Mouse (Mus musculus): ENCODE measurements around the gene Oaz2. TPM values are rescaled to one million over a fixed set of nuclear protein-coding genes. Genes with fewer than 3 reads are reported as not detected.
A peak's percentile ranks its signal among the peaks of the same experiment; 100 is the strongest.
"Not testable (repeated sequence)": the region's sequence is repeated elsewhere in the genome, so short reads cannot be mapped to it uniquely, and the experiment has no call there.

The Oaz2 gene
- polyA plus RNA-seq, 1 experiment from 2014 or later = 203 TPM

- H3K9ac ChIP-seq (ENCODE audit: low read depth, low read length) = not testable (repeated sequence)
Measured at GRCm38 (mm10) chr9:65689869-65690268, 22.1 kb downstream of the Oaz2 start.

GRCm38 (mm10) chr9:65692466-65692865 lies 24.7 kb downstream of the Oaz2 start:
- Histone ChIP-seq H3K9me3 (ENCODE audit: control insufficient read depth, low read length) (no peaks in the 10 kb centered on the region), H3K27ac (replicated peaks; ENCODE audit: low read depth, low read length) (peak overlapping the region; percentile 65; the same call in 1 of the 2 replicates), H3K4me1 (ENCODE audit: control insufficient read depth, insufficient read depth, low read length) (no peaks in the 10 kb centered on the region), H3K4me2 (ENCODE audit: low read depth, low read length) (no peak overlapping the region), H3K9ac (ENCODE audit: low read depth, low read length) (no peak overlapping the region), H3K36me3 (ENCODE audit: control insufficient read depth, insufficient read depth, low read length) (peaks cover 76% of the 10 kb centered on the region), H3K4me3 (ENCODE audit: low read depth, low read length) (no peak overlapping the region), H3K27me3 (replicated peaks; ENCODE audit: control insufficient read depth, insufficient read depth, low read length) (no peaks in the 10 kb centered on the region)
- ATAC-seq (ENCODE audit: low read depth) (no peak), DNase-seq (ENCODE audit: low spot score) (no peak)
- 50% methylated on average over 3 of the region's 3 CpGs for WGBS

More at GRCm38 (mm10) chr9:65689869-65690268, 22.1 kb downstream of the Oaz2 start:
- ATAC-seq (ENCODE audit: low read depth) = peak; percentile 34; the same call in 1 of the 2 replicates
- DNase-seq (ENCODE audit: low spot score); H3K4me1 ChIP-seq (ENCODE audit: control insufficient read depth, insufficient read depth, low read length); H3K9me3 ChIP-seq (ENCODE audit: control insufficient read depth, low read length); H3K27ac ChIP-seq (replicated peaks; ENCODE audit: low read depth, low read length); H3K4me3 ChIP-seq (ENCODE audit: low read depth, low read length); H3K4me2 ChIP-seq (ENCODE audit: low read depth, low read length); H3K27me3 ChIP-seq (replicated peaks; ENCODE audit: control insufficient read depth, insufficient read depth, low read length): not testable (repeated sequence)
- WGBS = 60% methylated on average over 1 of the region's 2 CpGs
- peaks cover 67% of the 10 kb centered on the region for H3K36me3 ChIP-seq (ENCODE audit: control insufficient read depth, insufficient read depth, low read length)

GRCm38 (mm10) chr9:65692959-65693603 lies 25.3 kb downstream of the Oaz2 start:
- Histone ChIP-seq H3K27ac (replicated peaks; ENCODE audit: low read depth, low read length) (peak overlapping the region; percentile 65; the same call in 1 of the 2 replicates), H3K4me3 (ENCODE audit: low read depth, low read length) (no peak overlapping the region), H3K9ac (ENCODE audit: low read depth, low read length) (no peak overlapping the region), H3K36me3 (ENCODE audit: control insufficient read depth, insufficient read depth, low read length) (peaks cover 76% of the 10 kb centered on the region), H3K4me1 (ENCODE audit: control insufficient read depth, insufficient read depth, low read length) (no peaks in the 10 kb centered on the region), H3K4me2 (ENCODE audit: low read depth, low read length) (no peak overlapping the region), H3K9me3 (ENCODE audit: control insufficient read depth, low read length) (no peaks in the 10 kb centered on the region), H3K27me3 (replicated peaks; ENCODE audit: control insufficient read depth, insufficient read depth, low read length) (no peaks in the 10 kb centered on the region)
- 38% methylated on average over 5 of the region's 5 CpGs for WGBS
- DNase-seq (ENCODE audit: low spot score) (peak; percentile 48), ATAC-seq (ENCODE audit: low read depth) (peak; percentile 24; the same call in 1 of the 2 replicates)

GRCm38 (mm10) chr9:65695646-65696045 lies 27.8 kb downstream of the Oaz2 start:
- H3K27me3 ChIP-seq (replicated peaks; ENCODE audit: control insufficient read depth, insufficient read depth, low read length) = no peaks in the 10 kb centered on the region
- H3K9ac ChIP-seq (ENCODE audit: low read depth, low read length) = no peak overlapping the region
- H3K9me3 ChIP-seq (ENCODE audit: control insufficient read depth, low read length) = no peaks in the 10 kb centered on the region
- DNase-seq (ENCODE audit: low spot score) (peak; percentile 71), ATAC-seq (ENCODE audit: low read depth) (no peak)
- H3K4me3 ChIP-seq (ENCODE audit: low read depth, low read length) = no peak overlapping the region
- H3K27ac ChIP-seq (replicated peaks; ENCODE audit: low read depth, low read length) = peak overlapping the region; percentile 23; the same call in 1 of the 2 replicates
- no peaks in the 10 kb centered on the region for H3K4me1 ChIP-seq (ENCODE audit: control insufficient read depth, insufficient read depth, low read length)
- WGBS = 56% methylated on average over 3 of the region's 3 CpGs
- no peak overlapping the region for H3K4me2 ChIP-seq (ENCODE audit: low read depth, low read length)
- H3K36me3 ChIP-seq (ENCODE audit: control insufficient read depth, insufficient read depth, low read length) = peaks cover 86% of the 10 kb centered on the region

GRCm38 (mm10) chr9:65696337-65696736 lies 28.5 kb downstream of the Oaz2 start:
- no peak overlapping the region for H3K9ac ChIP-seq (ENCODE audit: low read depth, low read length)
- ATAC-seq (ENCODE audit: low read depth) = no peak
- no peak for DNase-seq (ENCODE audit: low spot score)
- peaks cover 87% of the 10 kb centered on the region for H3K36me3 ChIP-seq (ENCODE audit: control insufficient read depth, insufficient read depth, low read length)
- H3K9me3 ChIP-seq (ENCODE audit: control insufficient read depth, low read length) = no peaks in the 10 kb centered on the region
- no peaks in the 10 kb centered on the region for H3K27me3 ChIP-seq (replicated peaks; ENCODE audit: control insufficient read depth, insufficient read depth, low read length)
- H3K4me1 ChIP-seq (ENCODE audit: control insufficient read depth, insufficient read depth, low read length) = no peaks in the 10 kb centered on the region
- H3K27ac ChIP-seq (replicated peaks; ENCODE audit: low read depth, low read length) = peak overlapping the region; percentile 23; the same call in 1 of the 2 replicates
- no peak overlapping the region for H3K4me2 ChIP-seq (ENCODE audit: low read depth, low read length)
- H3K4me3 ChIP-seq (ENCODE audit: low read depth, low read length) = no peak overlapping the region

- H3K36me3 ChIP-seq (ENCODE audit: control insufficient read depth, insufficient read depth, low read length) = peaks cover 88% of the 10 kb centered on the region
- no peaks in the 10 kb centered on the region for H3K9me3 ChIP-seq (ENCODE audit: control insufficient read depth, low read length)
- no peak overlapping the region for H3K9ac ChIP-seq (ENCODE audit: low read depth, low read length)
- H3K4me3 ChIP-seq (ENCODE audit: low read depth, low read length) = no peak overlapping the region
- DNase-seq (ENCODE audit: low spot score) (no peak), ATAC-seq (ENCODE audit: low read depth) (no peak)
- H3K4me1 ChIP-seq (ENCODE audit: control insufficient read depth, insufficient read depth, low read length) = no peaks in the 10 kb centered on the region
- 83% methylated on average over 7 of the region's 7 CpGs for WGBS
- no peaks in the 10 kb centered on the region for H3K27me3 ChIP-seq (replicated peaks; ENCODE audit: control insufficient read depth, insufficient read depth, low read length)
- H3K27ac ChIP-seq (replicated peaks; ENCODE audit: low read depth, low read length) = no peak overlapping the region
- H3K4me2 ChIP-seq (ENCODE audit: low read depth, low read length) = no peak overlapping the region
Measured at GRCm38 (mm10) chr9:65697356-65697755, 29.6 kb downstream of the Oaz2 start.

GRCm38 (mm10) chr9:65697992-65698391 lies 30.2 kb downstream of the Oaz2 start:
- H3K9ac ChIP-seq (ENCODE audit: low read depth, low read length) = no peak overlapping the region
- no peaks in the 10 kb centered on the region for H3K9me3 ChIP-seq (ENCODE audit: control insufficient read depth, low read length)
- no peaks in the 10 kb centered on the region for H3K4me1 ChIP-seq (ENCODE audit: control insufficient read depth, insufficient read depth, low read length)
- H3K27ac ChIP-seq (replicated peaks; ENCODE audit: low read depth, low read length) = no peak overlapping the region
- no peak overlapping the region for H3K4me2 ChIP-seq (ENCODE audit: low read depth, low read length)
- no peak for DNase-seq (ENCODE audit: low spot score)
- no peaks in the 10 kb centered on the region for H3K27me3 ChIP-seq (replicated peaks; ENCODE audit: control insufficient read depth, insufficient read depth, low read length)
- no peak for ATAC-seq (ENCODE audit: low read depth)
- H3K4me3 ChIP-seq (ENCODE audit: low read depth, low read length) = no peak overlapping the region
- peaks cover 92% of the 10 kb centered on the region for H3K36me3 ChIP-seq (ENCODE audit: control insufficient read depth, insufficient read depth, low read length)

GRCm38 (mm10) chr9:65700504-65700903 lies 32.7 kb downstream of the Oaz2 start:
- H3K4me2 ChIP-seq (ENCODE audit: low read depth, low read length) = no peak overlapping the region
- no peak overlapping the region for H3K27ac ChIP-seq (replicated peaks; ENCODE audit: low read depth, low read length)
- DNase-seq (ENCODE audit: low spot score) (no peak), ATAC-seq (ENCODE audit: low read depth) (no peak)
- 86% methylated on average over 6 of the region's 6 CpGs for WGBS
- no peaks in the 10 kb centered on the region for H3K27me3 ChIP-seq (replicated peaks; ENCODE audit: control insufficient read depth, insufficient read depth, low read length)
- no peaks in the 10 kb centered on the region for H3K4me1 ChIP-seq (ENCODE audit: control insufficient read depth, insufficient read depth, low read length)
- H3K9ac ChIP-seq (ENCODE audit: low read depth, low read length) = no peak overlapping the region
- peaks cover 91% of the 10 kb centered on the region for H3K36me3 ChIP-seq (ENCODE audit: control insufficient read depth, insufficient read depth, low read length)
- H3K4me3 ChIP-seq (ENCODE audit: low read depth, low read length) = no peak overlapping the region
- H3K9me3 ChIP-seq (ENCODE audit: control insufficient read depth, low read length) = no peaks in the 10 kb centered on the region

- Histone ChIP-seq H3K4me1 (ENCODE audit: control insufficient read depth, insufficient read depth, low read length) (no peaks in the 10 kb centered on the region), H3K27ac (replicated peaks; ENCODE audit: low read depth, low read length) (no peak overlapping the region), H3K4me3 (ENCODE audit: low read depth, low read length) (no peak overlapping the region), H3K36me3 (ENCODE audit: control insufficient read depth, insufficient read depth, low read length) (peaks cover 75% of the 10 kb centered on the region), H3K9me3 (ENCODE audit: control insufficient read depth, low read length) (no peaks in the 10 kb centered on the region), H3K9ac (ENCODE audit: low read depth, low read length) (no peak overlapping the region), H3K27me3 (replicated peaks; ENCODE audit: control insufficient read depth, insufficient read depth, low read length) (no peaks in the 10 kb centered on the region), H3K4me2 (ENCODE audit: low read depth, low read length) (no peak overlapping the region)
- 94% methylated on average over 9 of the region's 9 CpGs for WGBS
- no peak for ATAC-seq (ENCODE audit: low read depth)
- DNase-seq (ENCODE audit: low spot score) = no peak
Measured at GRCm38 (mm10) chr9:65702286-65702685, 34.5 kb downstream of the Oaz2 start.
